Mouse (Mus musculus) CH12.LX (cell line): ENCODE results near the gene Atp13a4. TPM values are rescaled to one million over a fixed set of nuclear protein-coding genes. Genes with fewer than 3 reads are reported as not detected.

Experiments used
- DNase-seq: peaks from one replicate; pipeline ENCODE4 v3.0.0-alpha.2; 2013; ENCODE audit errors: extremely low read depth
- H3K27ac ChIP-seq: 2 replicates; pipeline ENCODE4 v1.5.1; 2012; ENCODE audit warnings: low read depth, mild to moderate bottlenecking, control low read depth, moderate library complexity; ENCODE audit not compliant: insufficient read depth
- H3K27me3 ChIP-seq: replicated peaks from 2 replicates; pipeline ENCODE3; 2012; ENCODE audit warnings: inconsistent platforms
- H3K36me3 ChIP-seq, 2 experiments: replicated peaks in 1 of 2; 2 replicates each; pipeline versions ENCODE3 to v1.6.1; 2012; ENCODE audit warnings: inconsistent platforms in 1 of 2, low read length in 1 of 2, mild to moderate bottlenecking in 1 of 2, mixed read lengths in 1 of 2, moderate library complexity in 1 of 2; ENCODE audit not compliant: control insufficient read depth in 1 of 2, insufficient read depth in 1 of 2
- H3K4me1 ChIP-seq, 2 experiments: 2 replicates each; pipeline ENCODE4 v1.6.1; 2012; ENCODE audit warnings: inconsistent platforms in 1 of 2, moderate library complexity in 1 of 2; ENCODE audit not compliant: insufficient read depth in 2 of 2, control insufficient read depth in 1 of 2
- H3K4me2 ChIP-seq: 2 replicates; pipeline ENCODE4 v1.6.1; 2012; ENCODE audit warnings: low read depth, mild to moderate bottlenecking, control low read depth; ENCODE audit not compliant: poor library complexity, insufficient read depth, severe bottlenecking
- H3K4me3 ChIP-seq, 3 experiments: fragments of 150-350 bp in 1 of 3; sonication (generic) in 1 of 3; replicated peaks in 1 of 3; 2 replicates each; pipeline versions ENCODE3 to v1.5.1; 2011 to 2012; ENCODE audit warnings: low read depth in 2 of 3, low read length in 2 of 3, mild to moderate bottlenecking in 2 of 3, moderate library complexity in 2 of 3, control low read depth in 1 of 3, improper control_type of control experiment in 1 of 3, inconsistent platforms in 1 of 3, mixed read lengths in 1 of 3; ENCODE audit not compliant: poor library complexity in 1 of 3
- H3K79me2 ChIP-seq: replicated peaks from 2 replicates; pipeline ENCODE4 v1.6.1; 2012; ENCODE audit warnings: mild to moderate bottlenecking, moderate library complexity; ENCODE audit not compliant: control insufficient read depth, poor library complexity, insufficient read depth, severe bottlenecking; ENCODE audit errors: extremely low read depth
- H3K9ac ChIP-seq: 2 replicates; pipeline ENCODE4 v1.6.1; 2012; ENCODE audit warnings: low read depth, mild to moderate bottlenecking, control low read depth, moderate library complexity; ENCODE audit not compliant: insufficient read depth
- H3K9me3 ChIP-seq: replicated peaks from 2 replicates; pipeline ENCODE3; 2012; ENCODE audit warnings: low read length, inconsistent platforms, mixed read lengths
- BHLHE40 ChIP-seq: IDR thresholded peaks from 2 replicates; pipeline ENCODE4 v1.6.1; 2011; ENCODE audit warnings: mild to moderate bottlenecking, low read depth, low read length, improper control_type of control experiment
- CTCF ChIP-seq, 2 experiments: IDR thresholded peaks in 1 of 2; conservative IDR thresholded peaks in 1 of 2; 2 replicates each; pipeline ENCODE4 v1.5.1; 2011 to 2012; ENCODE audit warnings: low read depth in 2 of 2, low read length in 2 of 2, improper control_type of control experiment in 1 of 2, inconsistent platforms in 1 of 2, mild to moderate bottlenecking in 1 of 2, moderate library complexity in 1 of 2
- E2F4 ChIP-seq: IDR thresholded peaks from 2 replicates; pipeline ENCODE4 v1.6.1; 2011; ENCODE audit warnings: low read depth, low read length, improper control_type of control experiment; ENCODE audit not compliant: insufficient replicate concordance
- ELF1 ChIP-seq: IDR thresholded peaks from 2 replicates; pipeline ENCODE4 v1.6.1; 2014; ENCODE audit warnings: low read depth, mild to moderate bottlenecking, inconsistent platforms, low read length, improper control_type of control experiment
- EP300 ChIP-seq: IDR thresholded peaks from 2 replicates; pipeline ENCODE4 v1.6.1; 2011; ENCODE audit warnings: low read length, improper control_type of control experiment
- HCFC1 ChIP-seq: IDR thresholded peaks from 2 replicates; pipeline ENCODE4 v1.6.1; 2012; ENCODE audit warnings: low read depth, mild to moderate bottlenecking, inconsistent platforms, low read length, improper control_type of control experiment
- IRF4 ChIP-seq: IDR thresholded peaks from 2 replicates; pipeline ENCODE4 v1.6.1; 2014; ENCODE audit warnings: low read depth, mild to moderate bottlenecking, inconsistent platforms, low read length, improper control_type of control experiment
- JUN ChIP-seq: IDR thresholded peaks from 2 replicates; pipeline ENCODE4 v1.6.1; 2011; ENCODE audit warnings: low read depth, mild to moderate bottlenecking, low read length, improper control_type of control experiment, moderate library complexity; ENCODE audit not compliant: insufficient read depth
- JUND ChIP-seq: conservative IDR thresholded peaks from 2 replicates; pipeline ENCODE4 v1.6.1; 2011; ENCODE audit warnings: low read depth, low read length, improper control_type of control experiment
- KAT2A ChIP-seq: IDR thresholded peaks from 2 replicates; pipeline ENCODE4 v1.6.1; 2012; ENCODE audit warnings: low read length, improper control_type of control experiment, inconsistent platforms; ENCODE audit not compliant: insufficient replicate concordance
- MAFK ChIP-seq: IDR thresholded peaks from 2 replicates; pipeline ENCODE4 v1.6.1; 2011; ENCODE audit warnings: low read length, improper control_type of control experiment; ENCODE audit not compliant: insufficient replicate concordance
- MAX ChIP-seq: IDR thresholded peaks from 2 replicates; pipeline ENCODE4 v1.6.1; 2011; ENCODE audit warnings: low read length, improper control_type of control experiment
- NRF1 ChIP-seq: IDR thresholded peaks from 2 replicates; pipeline ENCODE4 v1.6.1; 2014; ENCODE audit warnings: low read depth, mild to moderate bottlenecking, inconsistent platforms, low read length, improper control_type of control experiment, moderate library complexity
- POLR2AphosphoS2 ChIP-seq: IDR thresholded peaks from 2 replicates; pipeline ENCODE4 v1.6.1; 2011; ENCODE audit warnings: low read depth, low read length, improper control_type of control experiment
- RAD21 ChIP-seq: IDR thresholded peaks from 2 replicates; pipeline ENCODE4 v1.6.1; 2011; ENCODE audit warnings: low read depth, mild to moderate bottlenecking, low read length, improper control_type of control experiment, moderate library complexity
- RCOR1 ChIP-seq: conservative IDR thresholded peaks from 2 replicates; pipeline ENCODE4 v1.6.1; 2012; ENCODE audit warnings: low read depth, mild to moderate bottlenecking, inconsistent platforms, low read length, improper control_type of control experiment
- TBP ChIP-seq: conservative IDR thresholded peaks from 2 replicates; pipeline ENCODE4 v1.6.1; 2011; ENCODE audit warnings: low read depth, low read length, improper control_type of control experiment
- UBTF ChIP-seq: IDR thresholded peaks from 2 replicates; pipeline ENCODE4 v1.6.1; 2012; ENCODE audit warnings: low read depth, mild to moderate bottlenecking, inconsistent platforms, low read length, improper control_type of control experiment, moderate library complexity
- USF1 ChIP-seq: IDR thresholded peaks from 2 replicates; pipeline ENCODE4 v1.6.1; 2014; ENCODE audit warnings: low read depth, mild to moderate bottlenecking, inconsistent platforms, low read length, improper control_type of control experiment
- USF2 ChIP-seq: conservative IDR thresholded peaks from 2 replicates; pipeline ENCODE4 v1.6.1; 2011; ENCODE audit warnings: low read depth, low read length, improper control_type of control experiment
- ZC3H11A ChIP-seq: IDR thresholded peaks from 2 replicates; pipeline ENCODE4 v1.6.1; 2012; ENCODE audit warnings: low read depth, mild to moderate bottlenecking, inconsistent platforms, low read length, improper control_type of control experiment
- ZKSCAN1 ChIP-seq: IDR thresholded peaks from 2 replicates; pipeline ENCODE4 v1.6.1; 2012; ENCODE audit warnings: low read depth, inconsistent platforms, low read length, improper control_type of control experiment, borderline replicate concordance
- dilution Hi-C: fragments of 300-500 bp; cut with MboI; formaldehyde crosslinking; loops from 2 replicates; pipeline ENCODE4 v1.14.3; 2020; ENCODE audit warnings: low sequenced_read_pairs; ENCODE audit not compliant: extremely low pct_unique_long_range_greater_than_20kb, extremely low pct_ligation_motif_present
- in situ Hi-C: fragments of 300-500 bp; cut with MboI; formaldehyde crosslinking; loops from 3 replicates; pipeline ENCODE4 v1.14.3; 2019; ENCODE audit warnings: low sequenced_read_pairs, low pct_ligation_motif_present, low pct_unique_long_range_greater_than_20kb, mixed read lengths
- polyA plus RNA-seq: library from polyadenylated mRNA; unstranded; fragments of >175 nt; gene quantifications from 2 replicates; pipeline ENCODE4 v1.2.1, GENCODE M21; 2012; ENCODE audit warnings: low read depth; ENCODE audit not compliant: insufficient read length
- total RNA-seq, 2 experiments: library from RNA; depleted of rRNA; stranded (reverse); fragments of 300-350 nt in 1 of 2; fragments of >200 nt in 1 of 2; gene quantifications; 2 replicates each; pipeline ENCODE4 v1.2.3; 2012 to 2014

Atp13a4 gene
- total and polyA plus RNA-seq, 3 experiments = not detected

GRCm38 (mm10) chr16:29481439-29481838, 63.2 kb downstream of the Atp13a4 start:
- Histone ChIP-seq H3K4me1 (no peaks in the 10 kb centered on the region), H3K79me2 (no peaks in the 10 kb centered on the region; the same call in 1 of the 2 replicates), H3K27me3 (peaks cover 5% of the 10 kb centered on the region), H3K4me3 (no peak overlapping the region), H3K4me2 (no peak overlapping the region), H3K9ac (no peak overlapping the region), H3K9me3 (no peaks in the 10 kb centered on the region), H3K27ac (no peak overlapping the region), H3K36me3 (no peaks in the 10 kb centered on the region)
- DNase-seq = no peak
- TF ChIP-seq RAD21 (no peak), IRF4 (no peak), ZC3H11A (no peak), EP300 (no peak), JUN (no peak), USF1 (no peak), UBTF (no peak), BHLHE40 (no peak), E2F4 (no peak), MAFK (no peak)
- dilution Hi-C loops (no loop called here), in situ Hi-C loops (no loop called here)

- H3K4me1 ChIP-seq = no peaks in the 10 kb centered on the region
- H3K9me3 ChIP-seq = no peaks in the 10 kb centered on the region
- H3K27me3 ChIP-seq = peaks cover 5% of the 10 kb centered on the region
- H3K4me3 ChIP-seq = no peak overlapping the region
- dilution Hi-C loops = no loop called here
- no peak for TF ChIP-seq RCOR1
- H3K36me3 ChIP-seq = no peaks in the 10 kb centered on the region
- H3K27ac ChIP-seq = no peak overlapping the region
- no peak overlapping the region for H3K4me2 ChIP-seq
- in situ Hi-C loops = no loop called here
- H3K79me2 ChIP-seq = no peaks in the 10 kb centered on the region; the same call in 1 of the 2 replicates
- no peak overlapping the region for H3K9ac ChIP-seq
- no peak for DNase-seq
Measured at GRCm38 (mm10) chr16:29480396-29480795, 64.3 kb downstream of the Atp13a4 start.

GRCm38 (mm10) chr16:29463798-29464197, 80.9 kb downstream of the Atp13a4 start:
- no peaks in the 10 kb centered on the region for H3K27me3 ChIP-seq
- dilution Hi-C loops = no loop called here
- DNase-seq = no peak
- no peaks in the 10 kb centered on the region for H3K36me3 ChIP-seq
- H3K27ac ChIP-seq = no peak overlapping the region
- no peak overlapping the region for H3K9ac ChIP-seq
- H3K9me3 ChIP-seq = no peaks in the 10 kb centered on the region
- no peaks in the 10 kb centered on the region for H3K79me2 ChIP-seq
- in situ Hi-C loops = loop anchor here (25.0 kb wide), 1 partner anchor 876 kb away; no protein-coding TSS in a partner anchor
- no peak for TF ChIP-seq MAFK
- no peak for TF ChIP-seq POLR2AphosphoS2
- no peak for TF ChIP-seq ZKSCAN1
- no peak for TF ChIP-seq MAX
- TF ChIP-seq USF2 = no peak
- no peak for TF ChIP-seq NRF1
- no peak for TF ChIP-seq EP300
- no peak for TF ChIP-seq TBP
- TF ChIP-seq IRF4 = no peak
- no peak for TF ChIP-seq HCFC1
- TF ChIP-seq CTCF (conservative IDR thresholded peaks at IDR 0.05 in 1 of 2, IDR thresholded peaks at IDR 0.05 in 1 of 2; ENCODE audit: low read depth in 2 of 2, low read length in 2 of 2) = no peak
- no peak for TF ChIP-seq KAT2A
- no peak for TF ChIP-seq JUND
- TF ChIP-seq ELF1 = no peak
- H3K4me1 ChIP-seq = 0 out of 4 replicates have a peak, but pooled peaks cover 0 to 2% of the 10 kb centered on the region in 2 experiments
- H3K4me3 ChIP-seq = no peak overlapping the region
- H3K4me2 ChIP-seq = no peak overlapping the region
